Mouse (Mus musculus) spleen, postnatal 4 days (tissue): ENCODE data around the gene Pcgf2.
"Not testable (repeated sequence)": the region's sequence is repeated elsewhere in the genome, so short reads cannot be mapped to it uniquely, and the experiment has no call there.

Source experiments
- DNase-seq, 2 experiments: peaks; one replicate each; pipeline ENCODE4 v3.0.0; 2022; ENCODE audit warnings: low spot score in 2 of 2

The Pcgf2 gene

DNA sequence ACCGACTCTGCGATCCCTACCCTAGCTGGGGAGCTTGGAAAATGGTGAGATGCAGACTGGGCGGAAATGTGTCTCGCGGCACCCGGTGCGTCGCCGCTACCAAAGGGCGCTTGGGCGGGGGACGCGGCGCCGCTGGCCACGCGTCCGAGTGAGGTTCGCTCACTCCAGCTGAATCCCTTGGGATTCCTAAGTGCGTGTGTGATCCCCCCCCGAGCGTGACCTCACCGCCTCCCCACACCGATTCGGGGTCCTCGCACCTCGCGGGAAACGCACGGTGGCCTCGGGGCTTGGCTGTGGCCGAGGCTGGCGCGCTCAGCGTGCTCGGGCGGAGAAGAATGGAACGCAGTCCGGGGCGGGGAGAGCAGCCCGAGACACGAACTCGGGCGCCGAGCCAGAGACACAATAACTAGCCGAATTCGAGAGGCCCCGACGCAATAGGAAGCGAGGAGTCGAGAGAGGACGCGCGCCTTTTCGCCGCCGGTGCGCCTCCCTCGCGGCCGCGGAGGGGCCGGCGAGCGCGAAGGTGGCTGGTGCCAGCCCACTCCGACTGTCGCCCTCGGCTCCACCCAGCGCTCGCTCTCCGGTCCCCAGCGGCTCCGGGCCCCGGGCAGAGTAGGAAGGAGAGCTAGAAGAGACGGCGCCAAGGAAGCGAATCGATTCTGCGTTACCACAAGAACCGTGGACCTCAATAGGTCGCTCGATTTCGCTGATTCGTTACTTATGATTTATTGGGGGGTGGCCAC, at the start of gene Pcgf2:
TSS of gene Pcgf2 (minus strand) at position 495 of the 743 bp plus-strand sequence.
- DNase-seq = peak; percentile 55 to 79

DNA sequence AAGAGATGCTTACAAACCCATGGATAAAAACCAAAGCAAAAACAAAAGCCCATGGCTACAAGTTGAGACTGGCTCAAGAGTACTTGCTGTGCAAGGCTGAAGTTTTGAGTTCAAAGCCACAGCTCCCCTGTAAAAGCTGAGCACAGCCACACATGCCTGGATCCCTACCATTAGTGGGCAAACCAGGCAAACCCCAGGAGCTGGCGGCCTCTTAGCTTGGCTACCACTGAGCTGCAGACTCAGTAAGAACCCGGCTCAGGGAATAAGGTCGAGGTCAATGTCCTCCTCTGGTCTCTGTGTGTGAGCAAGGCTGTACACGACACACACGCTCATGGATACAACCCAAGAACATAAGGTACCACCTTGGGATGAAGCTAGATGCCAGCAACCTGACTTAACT, 48.2 kb upstream of the Pcgf2 start:
- no peak for DNase-seq

DNA sequence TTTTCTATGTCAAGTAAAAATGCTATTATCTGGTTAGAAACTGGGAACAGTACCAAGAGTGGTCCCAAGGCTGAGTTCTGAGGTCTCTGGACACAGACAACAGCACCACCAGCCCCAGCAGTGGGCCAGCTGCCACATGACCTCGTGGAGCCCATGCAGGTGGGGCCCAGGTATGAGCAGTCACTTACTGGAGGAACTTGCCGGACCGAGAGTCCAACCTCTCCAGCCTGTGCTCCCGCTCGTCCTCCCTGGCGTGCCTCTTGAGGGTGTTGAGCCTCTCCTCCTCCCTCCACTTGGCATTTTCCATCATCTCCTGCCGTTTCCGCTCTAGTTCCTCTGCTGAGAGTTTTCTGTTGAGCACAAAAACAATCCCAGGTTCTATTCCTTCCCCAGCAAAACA, 47.5 kb upstream of the Pcgf2 start:
- no peak for DNase-seq

DNA sequence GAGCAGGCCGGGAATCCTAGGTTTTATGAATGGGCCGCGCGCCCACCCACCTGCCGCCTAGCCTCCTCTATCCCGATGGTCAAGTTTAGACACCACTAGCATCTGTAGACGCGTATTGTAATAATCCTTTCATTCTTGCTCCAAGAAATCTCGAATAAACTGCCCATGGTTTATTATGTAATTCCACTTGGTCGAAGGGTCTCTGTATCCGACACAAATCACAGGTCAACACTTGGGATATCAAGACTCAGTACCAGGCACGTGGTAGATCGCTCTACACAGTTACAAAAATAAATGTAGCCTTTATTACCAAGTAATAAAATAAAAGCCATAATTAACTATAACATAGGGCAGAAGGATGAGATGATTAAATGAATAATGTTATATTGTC, 45.0 kb upstream of the Pcgf2 start:
- no peak for DNase-seq

DNA sequence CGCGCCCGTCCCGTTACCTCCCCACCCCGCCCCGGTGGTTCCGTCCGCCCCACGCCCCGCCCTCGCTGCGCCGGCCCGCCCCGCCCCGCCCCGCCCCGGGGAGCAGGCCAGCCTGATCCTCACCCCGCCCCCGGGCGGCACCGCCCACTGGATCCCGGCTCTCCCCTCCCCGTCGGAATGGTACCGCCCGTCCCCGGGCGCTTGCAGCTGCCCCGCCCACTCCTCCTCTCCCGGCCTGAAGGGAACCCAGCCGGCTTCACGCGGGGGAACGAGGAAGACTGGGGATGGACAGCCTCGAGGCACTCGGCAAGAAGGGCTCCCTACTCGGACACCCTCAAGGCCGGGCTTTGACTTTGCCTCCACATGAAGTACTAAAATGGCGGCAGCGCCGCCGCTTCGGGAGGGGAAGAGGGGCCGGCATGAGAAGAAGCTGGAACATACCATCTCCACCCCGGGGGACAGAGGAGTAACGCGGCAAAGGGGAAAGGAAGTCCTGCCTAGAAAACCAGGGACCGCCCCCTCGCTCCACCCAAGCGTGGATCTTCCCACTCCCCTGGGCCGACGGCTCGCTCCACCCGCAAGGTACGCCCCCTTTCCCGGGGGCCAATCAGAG, 44.5 kb upstream of the Pcgf2 start:
- DNase-seq = peak; percentile 99

DNA sequence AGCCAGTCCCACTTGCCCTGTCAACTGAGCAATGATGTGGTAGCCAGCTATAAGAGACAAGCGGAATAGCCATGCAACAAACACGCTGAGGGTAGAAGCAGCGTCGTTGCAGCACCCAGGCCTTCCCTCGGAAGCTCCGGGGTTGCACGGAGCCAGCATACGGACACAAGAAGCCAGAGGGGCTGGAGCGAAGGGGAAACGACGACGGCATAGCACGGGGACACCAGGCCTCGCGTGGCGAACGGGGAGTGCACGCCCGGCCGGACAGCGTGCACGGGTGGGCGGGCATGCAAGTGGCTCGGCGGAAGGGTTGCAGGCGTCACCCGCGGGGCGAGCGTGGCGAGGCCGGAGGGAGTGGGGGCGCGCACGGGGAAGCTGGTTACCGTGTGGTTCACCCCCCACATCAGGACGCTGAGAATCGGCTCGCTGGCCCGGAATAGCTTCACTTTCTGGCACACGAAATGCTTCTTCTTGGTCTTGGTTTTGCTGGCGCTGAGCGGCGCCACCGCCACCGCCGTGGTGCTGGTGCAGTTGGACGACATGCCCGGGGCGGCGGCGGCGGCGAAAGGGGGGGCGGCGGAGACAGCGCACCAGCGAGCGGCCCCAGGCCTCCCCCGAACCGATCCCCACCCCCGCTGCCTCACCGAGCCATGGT, 43.9 kb upstream of the Pcgf2 start, which contains the start of gene Pip4k2b:
TSS of gene Pip4k2b (minus strand) at position 642 of the 655 bp plus-strand sequence.
- peak; percentile 65 to 85 for DNase-seq

DNA sequence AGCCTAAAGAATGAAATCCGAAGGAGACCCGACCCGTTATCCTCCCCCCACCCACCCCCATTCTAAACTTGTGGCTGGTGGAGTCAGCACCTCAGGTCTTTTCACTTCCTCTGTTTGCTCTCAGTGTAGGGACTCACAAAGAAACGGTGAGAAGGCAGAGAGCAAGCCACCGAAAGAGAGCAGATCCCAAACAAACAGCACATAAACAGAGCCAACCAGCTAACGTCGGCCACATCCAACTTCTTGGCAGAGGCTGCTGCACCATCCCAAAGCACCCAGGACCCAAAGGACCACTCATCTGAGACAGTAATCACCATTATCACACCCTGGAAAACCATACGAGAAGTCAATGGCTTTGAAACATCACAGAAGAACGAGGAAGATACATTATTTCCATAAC, 43.1 kb upstream of the Pcgf2 start:
- DNase-seq = peak in 1 of 2 experiments; percentile 66

DNA sequence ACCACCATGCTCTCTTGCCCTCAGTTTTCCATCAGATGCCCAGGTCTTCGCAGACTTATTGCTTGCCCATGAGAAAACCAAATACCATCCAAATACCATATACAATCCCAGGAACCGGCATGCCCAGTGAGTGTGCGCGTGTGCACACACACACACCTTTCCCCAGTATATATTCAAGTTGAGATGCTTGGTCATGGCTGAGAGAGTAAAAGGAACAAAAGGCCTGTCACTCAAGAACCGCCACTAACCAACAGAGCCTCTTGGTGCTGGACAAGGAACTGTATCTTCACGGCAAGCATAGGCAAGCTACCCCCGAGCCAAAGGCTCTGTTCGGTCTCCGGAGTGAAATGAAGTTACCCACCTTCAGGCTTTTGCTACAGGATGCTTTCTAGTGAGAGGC, 42.3 kb upstream of the Pcgf2 start:
- peak in 1 of 2 experiments; percentile 62 for DNase-seq

DNA sequence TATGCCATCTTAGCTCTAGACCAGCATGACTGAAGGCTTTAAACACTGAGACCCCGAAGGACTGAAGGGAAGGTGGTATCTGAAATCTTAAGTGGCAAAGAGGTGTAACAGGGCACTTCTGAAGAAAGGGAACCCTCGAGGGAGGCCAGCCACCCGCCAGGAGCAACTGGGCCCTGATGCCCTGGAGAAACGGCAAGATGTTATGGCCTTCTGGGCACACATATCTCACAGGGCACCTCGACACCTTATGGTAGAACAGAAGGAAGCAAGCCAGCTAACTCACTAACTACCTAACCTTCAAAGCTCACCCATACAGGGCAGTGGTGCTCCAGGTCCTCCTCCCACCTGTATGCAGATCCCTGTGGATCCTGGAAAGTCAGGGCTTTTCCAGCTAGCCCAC, 41.9 kb upstream of the Pcgf2 start:
- peak in 1 of 2 experiments; percentile 59 for DNase-seq

DNA sequence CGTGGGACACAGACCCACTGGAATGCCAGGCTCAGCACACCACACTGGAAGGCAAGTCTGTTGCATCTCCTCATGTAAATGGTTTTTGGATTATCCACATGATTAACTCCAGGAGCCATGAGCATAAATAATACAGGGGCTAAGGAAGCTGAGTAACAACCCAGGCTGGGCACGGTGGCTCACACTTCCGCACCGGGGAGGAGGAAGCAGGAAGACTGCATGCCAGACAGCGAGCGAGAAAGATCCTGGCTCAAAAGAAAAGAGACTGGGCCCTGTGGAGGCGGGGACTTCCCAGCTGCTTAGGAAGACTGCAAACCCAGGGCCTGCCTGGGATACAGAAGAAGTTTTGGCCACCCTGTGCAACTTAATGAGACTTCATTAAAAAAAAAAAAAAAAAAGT, 39.9 kb upstream of the Pcgf2 start:
- DNase-seq = peak in 1 of 2 experiments; percentile 61

DNA sequence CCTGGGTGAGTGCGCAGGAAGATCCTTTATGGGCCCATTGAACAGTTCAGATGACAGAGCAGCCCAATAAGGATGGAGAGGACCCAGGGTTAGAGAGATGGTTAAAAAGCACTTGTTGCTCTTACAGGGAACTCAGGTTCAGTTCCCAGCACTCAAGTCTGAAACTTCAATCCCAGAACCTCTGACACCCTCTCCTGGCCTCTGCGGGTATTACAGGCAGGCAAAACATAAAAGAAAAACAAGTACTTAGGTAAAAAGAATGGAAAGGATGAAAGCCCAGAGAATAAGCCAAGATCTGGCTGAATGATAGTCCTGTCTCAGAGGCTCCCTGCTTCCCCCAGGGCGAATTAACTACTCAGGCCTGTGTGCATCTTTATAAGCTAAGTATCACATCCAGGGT, 38.9 kb upstream of the Pcgf2 start:
- peak in 1 of 2 experiments; percentile 60 for DNase-seq

DNA sequence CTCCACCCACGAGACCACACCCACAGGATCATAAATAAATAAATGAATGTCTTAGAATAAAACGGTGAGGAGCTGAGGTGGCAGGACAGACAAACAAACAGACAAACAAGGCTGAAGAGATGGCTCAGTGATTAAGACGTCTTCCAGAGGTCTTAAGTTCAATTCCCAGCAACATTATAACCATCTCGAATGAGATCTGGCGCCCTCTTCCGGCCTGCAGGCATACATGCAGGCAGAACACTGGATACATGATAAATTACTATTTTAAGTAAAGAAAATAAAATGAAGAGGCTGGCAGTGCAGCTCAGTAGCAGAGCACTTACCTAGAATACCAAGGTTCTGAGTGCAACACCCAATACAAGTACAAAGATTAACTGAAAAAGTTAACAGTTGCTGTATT, 38.4 kb upstream of the Pcgf2 start:
- DNase-seq = no peak

DNA sequence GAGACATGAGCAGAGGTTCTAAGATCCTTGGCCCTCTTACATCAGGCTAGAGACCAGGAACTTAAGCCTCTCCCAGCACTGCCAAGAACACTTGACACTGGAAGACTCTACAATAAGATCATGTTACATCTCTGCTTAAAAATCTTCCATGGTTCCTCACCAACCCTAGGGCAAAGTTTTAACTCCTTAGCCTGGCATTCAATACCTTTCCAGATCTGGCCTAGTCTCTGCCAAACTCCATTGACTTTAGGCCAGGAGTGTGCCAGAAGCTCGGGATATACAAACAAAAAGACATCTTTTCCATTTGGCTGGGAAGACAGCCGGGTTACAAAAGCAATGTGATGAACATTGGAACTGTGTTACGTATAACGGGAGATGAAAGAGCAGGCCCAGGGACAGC, 37.3 kb upstream of the Pcgf2 start:
- DNase-seq = no peak

DNA sequence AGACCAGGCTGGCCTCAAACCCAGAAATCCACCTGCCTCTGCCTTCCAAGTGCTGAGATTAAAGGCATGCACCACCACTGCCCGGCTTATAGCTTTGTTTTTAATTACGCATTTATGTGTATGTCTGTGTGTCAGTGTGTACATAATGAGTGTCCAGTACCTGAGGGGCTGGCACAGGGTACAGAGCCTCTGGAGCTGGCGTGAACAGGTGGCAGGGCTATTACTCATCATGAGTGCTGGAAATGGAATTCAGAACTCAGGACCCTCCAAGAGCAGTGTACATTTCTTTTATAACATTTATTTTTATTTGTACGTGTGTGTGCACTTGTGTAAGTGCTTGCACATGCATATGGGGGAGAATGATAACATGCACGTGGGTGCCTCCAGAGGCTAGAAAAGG, 36.3 kb upstream of the Pcgf2 start:
- DNase-seq = no peak

DNA sequence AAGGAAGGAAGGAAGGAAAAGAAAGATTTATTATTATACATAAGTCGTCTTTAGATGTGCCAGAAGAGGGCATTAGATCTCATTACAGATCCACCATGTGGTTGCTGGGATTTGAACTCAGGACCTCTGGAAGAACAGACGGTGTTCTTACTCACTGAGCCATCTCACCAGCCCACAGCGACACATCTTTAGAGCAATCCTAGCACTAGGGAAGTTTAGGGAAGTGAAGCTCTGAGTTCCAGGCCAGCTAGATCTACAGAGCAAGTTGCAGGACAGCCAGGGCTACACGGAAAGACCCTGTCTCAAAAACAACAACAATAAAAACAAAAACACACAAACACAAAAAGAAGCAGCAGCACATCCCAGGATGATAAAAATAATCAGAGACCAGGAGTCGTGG, 34.5 kb upstream of the Pcgf2 start:
- DNase-seq = not testable (repeated sequence)

DNA sequence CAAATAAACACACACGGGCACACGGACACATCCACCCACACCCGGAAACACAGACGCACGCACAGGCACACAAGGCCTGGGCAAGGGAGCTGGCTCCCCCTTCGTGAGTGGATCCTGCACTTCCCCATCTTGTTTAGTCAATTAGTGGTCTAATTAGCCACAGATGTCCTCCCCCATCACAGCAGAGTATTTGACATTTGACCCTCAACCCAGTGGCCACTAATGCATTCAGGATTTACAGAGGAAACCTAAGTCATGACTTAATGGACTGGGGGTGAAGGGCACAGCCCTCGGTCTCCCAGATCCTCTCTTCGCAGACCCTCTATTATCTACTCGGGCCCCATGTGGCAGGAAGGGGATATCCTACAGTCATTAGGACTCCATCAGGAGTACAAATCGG, 33.4 kb upstream of the Pcgf2 start:
- no peak for DNase-seq

DNA sequence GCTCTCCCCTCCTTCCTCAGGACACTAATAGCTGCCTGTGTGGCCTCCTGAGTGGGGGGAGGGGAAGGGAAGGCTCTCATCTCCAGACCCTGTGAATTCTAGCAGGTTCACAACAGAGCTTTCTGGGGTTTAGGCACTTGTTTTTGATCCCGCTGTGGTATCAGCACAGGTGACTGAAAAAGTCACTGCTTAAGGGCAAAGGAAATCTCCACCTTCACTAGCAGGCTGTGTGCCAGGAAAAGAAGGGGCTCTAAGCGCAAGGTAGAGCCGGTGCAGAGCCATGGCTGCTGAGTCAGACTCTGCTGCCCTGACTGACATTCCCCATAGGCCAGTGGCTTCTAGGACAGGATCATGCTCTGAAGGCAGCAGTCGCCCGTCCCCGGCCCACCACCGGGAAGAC, 28.4 kb upstream of the Pcgf2 start:
- no peak for DNase-seq

DNA sequence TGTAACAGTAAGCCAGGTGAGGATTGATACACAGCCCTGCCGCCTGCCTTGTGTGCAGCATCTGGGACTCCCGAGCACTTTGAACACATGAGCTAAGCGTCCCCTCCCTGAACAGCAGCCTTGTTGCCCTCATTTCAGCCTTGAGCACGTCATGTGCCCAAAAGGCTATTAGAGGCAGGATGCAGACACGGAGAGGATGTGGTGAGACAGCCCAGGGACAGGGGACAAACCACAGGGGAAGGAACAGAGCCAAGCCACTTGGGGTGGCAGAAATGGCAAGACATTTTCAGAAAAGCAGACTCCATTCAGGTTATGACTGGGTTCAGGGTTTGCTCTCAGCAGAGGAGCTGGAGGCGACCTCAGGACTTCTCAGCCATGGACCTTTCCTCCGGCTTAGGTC, 28.0 kb upstream of the Pcgf2 start:
- no peak for DNase-seq

DNA sequence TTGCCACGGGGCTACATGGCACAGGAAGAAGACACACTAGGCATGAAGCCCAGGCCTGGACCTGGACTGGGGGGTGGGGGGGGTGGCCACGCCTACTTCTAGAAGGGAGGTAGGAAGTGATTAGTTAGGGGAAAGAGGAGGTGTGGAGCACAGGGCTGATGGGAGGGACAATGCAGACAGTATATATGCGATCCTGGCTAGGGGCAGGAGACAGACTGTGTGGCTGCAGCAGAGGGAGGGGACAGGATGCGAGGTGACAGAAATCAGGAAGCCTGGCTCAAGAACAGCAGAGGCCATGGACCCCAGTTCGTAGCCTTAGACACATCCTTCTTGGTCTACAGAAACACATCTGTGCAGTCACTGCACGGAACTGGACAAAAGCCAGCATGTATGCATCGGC, 23.4 kb upstream of the Pcgf2 start:
- DNase-seq = no peak

DNA sequence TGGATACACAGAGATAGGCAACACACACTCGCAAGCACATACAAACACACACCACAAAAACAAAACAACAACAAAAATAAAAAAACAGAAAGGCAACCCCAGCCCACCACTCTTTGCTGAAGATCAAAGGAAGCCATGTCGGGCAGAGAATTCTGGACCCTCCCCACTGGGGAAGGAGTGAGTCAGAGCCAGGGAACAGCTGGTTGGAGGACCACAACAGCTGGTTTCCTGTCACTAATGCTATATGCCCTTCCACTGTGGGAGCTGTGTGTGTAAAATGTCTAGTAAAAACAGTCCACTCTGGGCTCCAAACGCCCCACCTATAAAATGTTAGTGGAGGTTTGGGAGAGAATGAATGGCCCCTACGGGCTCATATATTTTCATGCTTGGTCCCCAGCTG, 21.0 kb upstream of the Pcgf2 start:
- no peak for DNase-seq

DNA sequence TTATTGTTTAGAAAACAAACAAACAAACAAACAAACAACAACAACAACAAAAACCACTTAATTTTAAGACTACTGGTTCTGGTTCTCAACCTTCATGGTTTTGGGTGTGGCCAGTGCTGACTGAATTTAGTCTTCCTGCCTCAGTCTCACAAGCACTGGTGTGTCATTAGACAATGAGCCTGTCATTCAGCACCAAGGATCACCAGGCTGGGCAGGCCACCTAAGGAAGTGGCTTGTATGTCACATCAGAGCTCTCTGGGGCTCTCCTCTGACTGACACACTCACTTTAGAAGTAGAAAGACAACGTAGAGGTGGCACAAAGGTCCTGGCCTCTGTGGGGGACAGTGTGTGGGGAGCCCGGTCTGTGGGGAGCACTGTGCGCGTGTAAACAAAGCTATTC, 18.7 kb upstream of the Pcgf2 start:
- DNase-seq = no peak

DNA sequence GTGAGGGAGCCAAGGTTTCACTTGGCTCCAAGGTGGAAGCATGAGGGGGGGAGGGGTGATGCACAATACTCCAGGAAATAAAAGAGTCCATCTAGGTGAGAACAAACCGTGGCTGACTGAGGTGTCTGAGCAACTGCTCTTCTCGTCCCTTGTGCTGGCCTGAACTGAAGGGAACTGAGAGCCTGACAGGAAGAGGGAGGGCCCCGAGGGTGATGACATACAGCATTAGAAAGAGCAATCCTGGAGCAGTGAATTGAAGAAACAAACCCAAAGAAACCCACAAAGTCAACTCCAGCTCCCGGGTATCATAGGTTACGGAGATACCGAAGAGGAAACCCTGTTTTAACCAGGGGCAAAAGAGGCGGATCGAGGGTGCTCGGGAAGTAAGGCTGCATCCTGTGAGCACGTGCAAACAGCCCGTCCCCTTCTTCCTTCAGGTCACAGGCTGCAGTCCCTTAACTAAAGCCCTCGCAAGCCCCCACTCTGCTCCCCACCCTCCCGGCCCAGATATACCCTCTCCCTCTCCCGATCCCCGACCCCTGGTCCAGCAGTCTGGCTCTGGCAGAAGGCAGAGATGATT, 18.1 kb upstream of the Pcgf2 start:
- peak in 1 of 2 experiments; percentile 31 for DNase-seq
